Mouse (Mus musculus) layer of hippocampus, adult 8-10 months (tissue): ENCODE measurements at regions not wholly inside any gene's neighbourhood (a gene's known extent, or its start where the extent isn't known, plus 50 kb on each side); places are given as distances from the start of the nearest gene placed in this dataset.
A peak's percentile ranks its signal among the peaks of the same experiment; 100 is the strongest.
"Not testable (repeated sequence)": the region's sequence is repeated elsewhere in the genome, so short reads cannot be mapped to it uniquely, and the experiment has no call there.

Source experiments
- DNase-seq, 2 experiments: peaks; one replicate each; pipeline ENCODE4 v3.0.0; 2022; ENCODE audit warnings: low spot score in 2 of 2

GRCm38 (mm10) chr3:36387431-36387830 is 88.3 kb downstream of the Anxa5 start:
- DNase-seq = no peak

- no peak for DNase-seq
These were observed 92.2 kb downstream of the Anxa5 start for GRCm38 (mm10) chr3:36383438-36383945.

GRCm38 (mm10) chr3:36381621-36382193 is 94.0 kb downstream of the Anxa5 start:
- DNase-seq = no peak

GRCm38 (mm10) chr3:36375722-36376121 is 100.0 kb downstream of the Anxa5 start:
- no peak for DNase-seq

- no peak for DNase-seq
These were observed 100.8 kb downstream of the Anxa5 start for GRCm38 (mm10) chr3:36374939-36375338.

- DNase-seq = no peak
These were observed 114.8 kb downstream of the Anxa5 start for GRCm38 (mm10) chr3:36360933-36361332.

- not testable (repeated sequence) for DNase-seq
These were observed 121.5 kb downstream of the Anxa5 start for GRCm38 (mm10) chr3:36354201-36354600.

- peak; percentile 21 to 25 for DNase-seq
These were observed 123.5 kb downstream of the Anxa5 start for GRCm38 (mm10) chr3:36352032-36352742.

GRCm38 (mm10) chr3:36349073-36349472 is 126.6 kb downstream of the Anxa5 start:
- DNase-seq = no peak

GRCm38 (mm10) chr3:36340889-36341533 is 118.9 kb upstream of the Qrfpr start:
- peak; percentile 73 to 74 for DNase-seq

- DNase-seq = no peak
These were observed 117.5 kb upstream of the Qrfpr start for GRCm38 (mm10) chr3:36339656-36340055.

- DNase-seq = no peak
These were observed 112.2 kb upstream of the Qrfpr start for GRCm38 (mm10) chr3:36334279-36334678.

- no peak for DNase-seq
These were observed 109.9 kb upstream of the Qrfpr start for GRCm38 (mm10) chr3:36332016-36332415.

- DNase-seq = peak in 1 of 2 experiments; percentile 19
These were observed 108.5 kb upstream of the Qrfpr start for GRCm38 (mm10) chr3:36330656-36331055.

- DNase-seq = no peak
These were observed 107.5 kb upstream of the Qrfpr start for GRCm38 (mm10) chr3:36329631-36330030.

- DNase-seq = no peak
These were observed 106.8 kb upstream of the Qrfpr start for GRCm38 (mm10) chr3:36328927-36329326.

GRCm38 (mm10) chr3:36318635-36319034 is 96.5 kb upstream of the Qrfpr start:
- no peak for DNase-seq

GRCm38 (mm10) chr3:36311337-36311736 is 89.2 kb upstream of the Qrfpr start:
- DNase-seq = no peak

- no peak for DNase-seq
These were observed 88.6 kb upstream of the Qrfpr start for GRCm38 (mm10) chr3:36310642-36311267.

GRCm38 (mm10) chr3:36296792-36297191 is 74.7 kb upstream of the Qrfpr start:
- no peak for DNase-seq

- DNase-seq = no peak
These were observed 69.9 kb upstream of the Qrfpr start for GRCm38 (mm10) chr3:36291971-36292370.

GRCm38 (mm10) chr3:36284066-36284465 is 62.0 kb upstream of the Qrfpr start:
- DNase-seq = no peak
